Mouse (Mus musculus): ENCODE results near the gene Slc8a3. TPM values are rescaled to one million over a fixed set of nuclear protein-coding genes. Genes with fewer than 3 reads are reported as not detected.

Slc8a3 gene
- polyA plus RNA-seq (2015; fragmentation: Illumina TruSeq; extraction: RNeasy Lipid Tissue Mini Kit (QIAGEN cat#74804); ENCODE audit: insufficient read depth, low read depth, low replicate concordance), result not detected

DNA sequence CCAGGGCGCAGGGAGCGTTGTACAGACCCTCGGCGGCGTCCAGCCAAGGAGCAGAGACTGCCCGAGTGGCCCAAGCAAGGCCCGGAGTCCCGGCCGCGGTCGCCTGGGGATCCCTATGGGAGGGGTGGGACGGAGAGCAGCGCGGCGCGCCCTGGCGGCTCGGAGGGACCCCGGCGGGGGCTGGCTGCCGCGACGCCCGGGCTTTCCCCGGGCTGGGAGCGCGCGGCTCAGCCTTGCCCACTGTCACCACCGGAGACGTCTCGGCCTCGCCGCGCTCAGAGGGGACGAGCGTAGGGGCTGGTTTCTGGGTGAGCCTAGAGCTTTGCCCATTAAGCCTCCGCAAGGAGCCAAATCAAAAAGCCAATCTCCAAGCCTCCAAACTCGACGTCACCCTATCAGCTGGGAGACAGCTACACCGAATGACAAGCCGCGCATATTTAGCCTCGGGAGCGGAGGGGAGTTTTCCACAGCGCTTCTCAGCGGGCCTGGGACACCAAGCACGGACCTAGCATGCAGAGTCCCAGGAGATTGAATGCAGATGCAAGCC is at the start of gene Slc8a3:
Gene Slc8a3 (minus strand): TSS at position 306 of the 547 bp plus-strand sequence.

DNA sequence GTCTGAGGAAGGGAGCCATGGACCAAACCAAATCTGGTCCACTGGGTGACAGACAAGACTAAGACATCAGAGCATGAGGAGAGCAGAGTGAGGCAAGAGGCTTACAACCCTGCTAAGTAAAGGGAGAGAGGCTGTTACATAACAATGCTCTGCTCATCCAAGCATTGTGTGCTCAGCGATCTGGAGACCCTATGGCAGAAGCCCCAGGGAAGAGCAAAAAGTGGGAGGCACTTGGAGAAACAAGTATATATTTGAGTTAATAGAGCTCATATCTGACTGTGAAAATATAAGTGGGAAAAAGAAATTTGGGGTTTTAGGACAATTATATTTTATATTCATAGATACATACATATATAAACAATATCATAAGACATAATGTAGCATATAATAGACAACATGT is 46.4 kb upstream of the Slc8a3 start, which contains the start of gene Gm4787:
Gene Gm4787 (minus strand): TSS at position 101 of the 400 bp plus-strand sequence.

Other genes with a start within 250 kb of the Slc8a3 start
- 1.3 TPM for gene Gm4787, start 46.3 kb upstream of the Slc8a3 start, polyA plus RNA-seq (2015; fragmentation: Illumina TruSeq; extraction: RNeasy Lipid Tissue Mini Kit (QIAGEN cat#74804); ENCODE audit: insufficient read depth, low read depth, low replicate concordance)
- 0.42 TPM for gene Adam4, start 88.8 kb upstream of the Slc8a3 start, polyA plus RNA-seq (2015; fragmentation: Illumina TruSeq; extraction: RNeasy Lipid Tissue Mini Kit (QIAGEN cat#74804); ENCODE audit: insufficient read depth, low read depth, low replicate concordance)
- 34.0 TPM for gene Cox16, start 151.9 kb upstream of the Slc8a3 start, polyA plus RNA-seq (2015; fragmentation: Illumina TruSeq; extraction: RNeasy Lipid Tissue Mini Kit (QIAGEN cat#74804); ENCODE audit: insufficient read depth, low read depth, low replicate concordance)
- gene Gm20498, start 199.7 kb upstream of the Slc8a3 start, polyA plus RNA-seq (2015; fragmentation: Illumina TruSeq; extraction: RNeasy Lipid Tissue Mini Kit (QIAGEN cat#74804); ENCODE audit: insufficient read depth, low read depth, low replicate concordance), result 1.1 TPM
- 6.4 TPM for gene Synj2bp, start 199.7 kb upstream of the Slc8a3 start, polyA plus RNA-seq (2015; fragmentation: Illumina TruSeq; extraction: RNeasy Lipid Tissue Mini Kit (QIAGEN cat#74804); ENCODE audit: insufficient read depth, low read depth, low replicate concordance)
- not detected for gene Adam21, start 235.3 kb upstream of the Slc8a3 start, polyA plus RNA-seq (2015; fragmentation: Illumina TruSeq; extraction: RNeasy Lipid Tissue Mini Kit (QIAGEN cat#74804); ENCODE audit: insufficient read depth, low read depth, low replicate concordance)

Measured in pancreas, adult 10 weeks (tissue).